ENCODE assay signal across 22 mouse cellular contexts in genomic region chr7:35556905-35557304, GRCm38 (mm10). TPM values are rescaled to one million over a fixed set of nuclear protein-coding genes. Genes with fewer than 3 reads are reported as not detected.
DNase-seq lines count a peak whose midpoint lies in the region; ATAC-seq and TF ChIP-seq lines count a peak whose summit lies in the region.
"Had no signal": no experiment of that assay in that cellular context is flagged by ENCODE, and none has a peak within 500 bp of the region (broad histone marks: within the 10 kb centered on the region; RNA-seq: fewer than 3 reads in every experiment).

No protein-coding gene starts in this region.

- no peak for TF ChIP-seq POLR2A in spleen, adult 2 months (IDR thresholded peaks at IDR 0.05; ENCODE audit: low read depth, low read length)

- TF ChIP-seq CTCF in spleen, adult 2 months (IDR thresholded peaks at IDR 0.05; ENCODE audit: extremely low read depth, insufficient read depth, insufficient read length, insufficient replicate concordance) = no peak
- no peak for TF ChIP-seq CTCF in intestine, postnatal 0 days (IDR thresholded peaks at IDR 0.05; ENCODE audit: low read depth)

- WGBS in heart, embryonic 10.5 days = 85% methylated on average over 5 of the region's 5 CpGs
- WGBS in spleen, adult 2 months = 84% methylated on average over 5 of the region's 5 CpGs
- WGBS in liver, embryonic 12.5 days (ENCODE audit: insufficient replicate concordance) = 24% methylated on average over 5 of the region's 5 CpGs
- 69% methylated on average over 5 of the region's 5 CpGs for WGBS in intestine, postnatal 0 days

- peaks cover 20% of the 10 kb centered on the region for H3K4me1 ChIP-seq in heart, embryonic 10.5 days
- peaks cover 2% of the 10 kb centered on the region for H3K4me1 ChIP-seq in spleen, adult 2 months (ENCODE audit: control insufficient read depth, insufficient read depth, insufficient read length)
- peaks cover 85% of the 10 kb centered on the region for H3K4me1 ChIP-seq in liver, embryonic 12.5 days
- peaks cover 3% of the 10 kb centered on the region; the same call in 1 of the 2 replicates for H3K4me1 ChIP-seq in intestine, postnatal 0 days (replicated peaks; ENCODE audit: control insufficient read depth, insufficient read depth, low read length)

- H3K9me3 ChIP-seq in heart, embryonic 10.5 days = no peaks in the 10 kb centered on the region
- no peaks in the 10 kb centered on the region for H3K9me3 ChIP-seq in liver, embryonic 12.5 days (replicated peaks)
- no peaks in the 10 kb centered on the region for H3K9me3 ChIP-seq in intestine, postnatal 0 days (ENCODE audit: control insufficient read depth)
- H3K9me3 ChIP-seq: embryonic facial prominence, embryonic 13.5 days; forebrain, embryonic 12.5 days; heart, embryonic 15.5 days; hindbrain, embryonic 12.5 days; lung, embryonic 15.5 days had no signal

- H3K27me3 ChIP-seq in heart, embryonic 10.5 days (ENCODE audit: insufficient read depth, poor library complexity, severe bottlenecking) = no peaks in the 10 kb centered on the region
- H3K27me3 ChIP-seq in spleen, adult 2 months (ENCODE audit: control insufficient read depth, insufficient read depth, low read length) = no peaks in the 10 kb centered on the region
- H3K27me3 ChIP-seq in liver, embryonic 12.5 days (replicated peaks) = no peaks in the 10 kb centered on the region
- H3K27me3 ChIP-seq in intestine, postnatal 0 days (replicated peaks; ENCODE audit: control insufficient read depth, insufficient read depth, low read length) = no peaks in the 10 kb centered on the region
- H3K27me3 ChIP-seq: embryonic facial prominence, embryonic 13.5 days; heart, embryonic 15.5 days; hindbrain, embryonic 12.5 days; lung, embryonic 15.5 days had no signal

- H3K9ac ChIP-seq in liver, embryonic 12.5 days = peak overlapping the region; percentile 99
- H3K9ac ChIP-seq in intestine, postnatal 0 days (ENCODE audit: low read depth, low read length) = no peak overlapping the region
- H3K9ac ChIP-seq: hindbrain, embryonic 12.5 days; lung, embryonic 15.5 days had no signal

- no peak overlapping the region for H3K4me3 ChIP-seq in heart, embryonic 10.5 days
- no peak overlapping the region for H3K4me3 ChIP-seq in spleen, adult 2 months (ENCODE audit: extremely low read depth, insufficient read depth, insufficient read length)
- H3K4me3 ChIP-seq in liver, embryonic 12.5 days = peak overlapping the region; percentile 87
- no peak overlapping the region for H3K4me3 ChIP-seq in intestine, postnatal 0 days (ENCODE audit: low read depth, low read length)
- H3K4me3 ChIP-seq: forebrain, embryonic 12.5 days; hindbrain, embryonic 12.5 days had no signal

- no peak overlapping the region; the same call in 1 of the 2 replicates for H3K27ac ChIP-seq in heart, embryonic 10.5 days
- peak overlapping the region; percentile 24; the same call in 1 of the 2 replicates for H3K27ac ChIP-seq in spleen, adult 2 months (ENCODE audit: insufficient read depth, low read length)
- H3K27ac ChIP-seq in liver, embryonic 12.5 days = peak overlapping the region; percentile 100
- H3K27ac ChIP-seq in intestine, postnatal 0 days (ENCODE audit: low read depth, low read length) = no peak overlapping the region
- H3K27ac ChIP-seq: embryonic facial prominence, embryonic 13.5 days; forebrain, embryonic 12.5 days; hindbrain, embryonic 12.5 days; lung, embryonic 15.5 days had no signal

- H3K36me3 ChIP-seq in heart, embryonic 10.5 days = no peaks in the 10 kb centered on the region
- H3K36me3 ChIP-seq in spleen, adult 2 months (ENCODE audit: control insufficient read depth, insufficient read depth, low read length) = no peaks in the 10 kb centered on the region
- peaks cover 11% of the 10 kb centered on the region for H3K36me3 ChIP-seq in liver, embryonic 12.5 days
- H3K36me3 ChIP-seq in intestine, postnatal 0 days (ENCODE audit: control insufficient read depth, insufficient read depth) = no peaks in the 10 kb centered on the region
- H3K36me3 ChIP-seq: embryonic facial prominence, embryonic 13.5 days; forebrain, embryonic 12.5 days; heart, embryonic 15.5 days; hindbrain, embryonic 12.5 days; lung, embryonic 15.5 days had no signal

- H3K4me2 ChIP-seq in liver, embryonic 12.5 days = peak overlapping the region; percentile 94
- H3K4me2 ChIP-seq in intestine, postnatal 0 days (replicated peaks; ENCODE audit: low read depth) = no peak overlapping the region

- intact Hi-C loops in heart, postnatal 25 days (cut with DNase I) = loop anchor here (2.0 to 10.0 kb wide), 3 partner anchors 30 to 198 kb away; partner anchors contain the start of genes Ankrd27, Dpy19l3 and Pdcd5

- ATAC-seq in liver, embryonic 12.5 days = peak; percentile 63
- no peak for ATAC-seq in intestine, postnatal 0 days
- ATAC-seq: inflammation-experienced regulatory T-cells, adult 6 months; midbrain, embryonic 16.5 days had no signal

- DNase-seq in heart, embryonic 10.5 days (ENCODE audit: low spot score) = peak; percentile 77
- DNase-seq in heart, postnatal 25 days (ENCODE audit: low spot score) = no peak
- no peak for DNase-seq in spleen, adult 2 months (ENCODE audit: low read depth in 1 of 2, low spot score in 2 of 2)
- DNase-seq in spleen, adult 18-20 months = no peak
- DNase-seq in spleen, postnatal 10 days (ENCODE audit: low spot score in 2 of 2) = peak; percentile 36 to 59
- DNase-seq in right cerebral cortex, postnatal 10 days (ENCODE audit: low spot score in 2 of 2) = no peak
- DNase-seq: adrenal gland, adult 8-10 months; cerebellum, adult 9-11 months; kidney, postnatal 14 days; left cerebral cortex, postnatal 4 days; right cerebral cortex, adult 18-20 months; thymus, adult 2 months had no signal

RNA-seq across cellular contexts. Expression of gene Nudt19, which starts 0.8 kb away (rescaled TPM):
- 76.7 and 99.6 TPM in 2 replicates for polyA plus RNA-seq in heart, embryonic 10.5 days (2016; fragmentation: Nextera tagmentation; extraction: Ambion mirVana)
- 10 to 100 TPM; 75.1 to 83.7 TPM for total RNA-seq in heart, postnatal 25 days (2021)
- 13.8 and 32.3 TPM in 2 replicates for polyA plus RNA-seq in spleen, adult 2 months (2012; rRNA removed)
- 99.9 and 102 TPM in 2 replicates for polyA plus RNA-seq in liver, embryonic 12.5 days (2016; fragmentation: Nextera tagmentation; extraction: Ambion mirVana)
- polyA plus RNA-seq in intestine, postnatal 0 days (2015; fragmentation: Nextera tagmentation; extraction: Ambion mirVana) = 81.1 and 87.4 TPM in 2 replicates

RNA-seq across cellular contexts. Expression of gene Tdrd12, which starts 19.4 kb away (rescaled TPM):
- 0.18 and 0.20 TPM in 2 replicates for polyA plus RNA-seq in heart, embryonic 10.5 days (2016; fragmentation: Nextera tagmentation; extraction: Ambion mirVana)
- under 1 TPM in 1 of 2 experiments, not detected in 1; 0.42 TPM for total RNA-seq in heart, postnatal 25 days (2021)
- polyA plus RNA-seq in spleen, adult 2 months (2012; rRNA removed) = not detected in 2 replicates
- 0.30 TPM in 1 of 2 replicates, not detected in the other for polyA plus RNA-seq in liver, embryonic 12.5 days (2016; fragmentation: Nextera tagmentation; extraction: Ambion mirVana)
- polyA plus RNA-seq in intestine, postnatal 0 days (2015; fragmentation: Nextera tagmentation; extraction: Ambion mirVana) = 1.5 and 2.0 TPM in 2 replicates
- total RNA-seq: granulocyte monocyte progenitor cell, adult 5-6 weeks had no signal
- polyA plus RNA-seq: inflammation-experienced regulatory T-cells, adult 6 months had no signal

RNA-seq across cellular contexts. Expression of gene Rgs9bp, which starts 28.5 kb away (rescaled TPM):
- polyA plus RNA-seq in heart, embryonic 10.5 days (2016; fragmentation: Nextera tagmentation; extraction: Ambion mirVana) = 0.90 and 1.4 TPM in 2 replicates
- under 1 TPM; 0.03 to 0.06 TPM for total RNA-seq in heart, postnatal 25 days (2021)
- 0.11 TPM in 2 replicates for polyA plus RNA-seq in spleen, adult 2 months (2012; rRNA removed)
- 0.06 and 0.11 TPM in 2 replicates for polyA plus RNA-seq in liver, embryonic 12.5 days (2016; fragmentation: Nextera tagmentation; extraction: Ambion mirVana)
- 0.03 TPM in 2 replicates for polyA plus RNA-seq in intestine, postnatal 0 days (2015; fragmentation: Nextera tagmentation; extraction: Ambion mirVana)
- polyA plus RNA-seq: inflammation-experienced regulatory T-cells, adult 6 months had no signal

RNA-seq across cellular contexts. Expression of gene Ankrd27, which starts 29.1 kb away (rescaled TPM):
- 28.3 and 33.0 TPM in 2 replicates for polyA plus RNA-seq in heart, embryonic 10.5 days (2016; fragmentation: Nextera tagmentation; extraction: Ambion mirVana)
- total RNA-seq in heart, postnatal 25 days (2021) = 10 to 100 TPM; 12.3 to 12.6 TPM
- 17.5 and 20.2 TPM in 2 replicates for polyA plus RNA-seq in spleen, adult 2 months (2012; rRNA removed)
- 43.1 and 45.5 TPM in 2 replicates for polyA plus RNA-seq in liver, embryonic 12.5 days (2016; fragmentation: Nextera tagmentation; extraction: Ambion mirVana)
- polyA plus RNA-seq in intestine, postnatal 0 days (2015; fragmentation: Nextera tagmentation; extraction: Ambion mirVana) = 10.0 and 11.1 TPM in 2 replicates

Comparison
In these comparisons a context has a peak if more than half of its experiments do, and no peak if none do; other contexts are left out.
1. DNase-seq: peak in heart, embryonic 10.5 days (single experiment) and spleen, postnatal 10 days (2 of 2); none in heart, postnatal 25 days (single experiment), spleen, adult 2 months (0 of 2), spleen, adult 18-20 months (0 of 2) and right cerebral cortex, postnatal 10 days (0 of 2).
2. H3K27ac ChIP-seq: peak in spleen, adult 2 months (single experiment) and liver, embryonic 12.5 days (single experiment); none in heart, embryonic 10.5 days (single experiment) and intestine, postnatal 0 days (single experiment).